Mouse (Mus musculus) ES-Bruce4 (cell line): ENCODE results near the gene 2810004N23Rik.

Experiments
- CTCF ChIP-seq: IDR thresholded peaks from one replicate; pipeline ENCODE4 v1.8.1; 2011; ENCODE audit warnings: low read depth, low read length
- EP300 ChIP-seq: IDR thresholded peaks from 2 replicates; pipeline ENCODE4 v1.6.1; 2011; ENCODE audit warnings: low read depth, low read length; ENCODE audit not compliant: insufficient read depth
- POLR2A ChIP-seq: IDR thresholded peaks from one replicate; pipeline ENCODE4 v1.8.1; 2011; ENCODE audit warnings: low read length; ENCODE audit not compliant: insufficient read depth

DNA sequence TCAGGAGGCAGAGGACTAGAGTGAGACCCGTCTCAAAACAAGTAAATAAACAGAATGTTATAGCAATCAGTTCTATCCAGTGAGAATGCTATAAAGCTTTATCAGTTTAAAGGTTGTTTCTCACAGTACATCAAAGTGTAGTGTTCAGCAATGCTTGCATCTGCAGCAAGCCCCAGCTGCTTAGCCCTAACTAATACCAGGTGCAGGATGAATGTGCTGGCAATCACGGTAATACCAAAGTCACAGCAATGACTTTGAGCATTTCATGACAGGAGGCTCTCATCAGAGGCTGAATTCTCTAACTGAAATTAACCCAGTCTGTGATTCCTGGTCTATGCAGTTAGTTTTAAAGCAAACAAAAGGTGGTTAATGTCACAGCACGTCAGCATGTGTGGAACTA, 29.7 kb upstream of the 2810004N23Rik start:
- TF ChIP-seq POLR2A (no peak), CTCF (no peak), EP300 (no peak)
